Mouse (Mus musculus): Measurements from ENCODE around the gene Yjefn3.
A peak's percentile ranks its signal among the peaks of the same experiment; 100 is the strongest.
"Not testable (repeated sequence)": the region's sequence is repeated elsewhere in the genome, so short reads cannot be mapped to it uniquely, and the experiment has no call there.

Gene Yjefn3

GRCm38 (mm10) chr8:69902163-69903062 lies at the start of gene Yjefn3, which contains the start of the genes Tssk6 and Ndufa13:
Gene Yjefn3, minus strand, starts transcription at chr8:69902712.
Gene Tssk6, plus strand, starts transcription at chr8:69902184.
Gene Ndufa13, minus strand, starts transcription at chr8:69902558.
- DNase-seq = no peak

DNA sequence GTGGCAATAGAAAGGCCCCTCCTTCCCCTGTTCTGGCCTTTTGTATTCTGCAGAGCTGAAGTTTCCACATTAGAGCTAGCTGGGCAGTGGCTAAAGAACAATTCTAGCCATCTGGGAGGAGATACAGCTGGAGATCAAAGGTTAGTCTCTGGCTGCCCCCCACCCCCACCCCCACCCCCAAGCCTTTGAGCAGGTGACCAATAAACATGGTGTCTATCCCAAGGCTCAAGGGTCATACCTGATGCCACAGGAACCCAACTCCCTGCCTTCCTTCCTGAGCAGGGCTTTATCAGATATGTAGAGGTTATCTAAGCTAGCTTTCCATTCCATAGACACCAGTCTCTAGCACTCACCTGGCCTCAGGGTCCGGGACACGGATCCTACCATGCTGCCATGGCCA lies 47.8 kb upstream of the Yjefn3 start:
- no peak for DNase-seq

- DNase-seq = not testable (repeated sequence)
Measured at GRCm38 (mm10) chr8:69942495-69942894, 40.0 kb upstream of the Yjefn3 start.

DNA sequence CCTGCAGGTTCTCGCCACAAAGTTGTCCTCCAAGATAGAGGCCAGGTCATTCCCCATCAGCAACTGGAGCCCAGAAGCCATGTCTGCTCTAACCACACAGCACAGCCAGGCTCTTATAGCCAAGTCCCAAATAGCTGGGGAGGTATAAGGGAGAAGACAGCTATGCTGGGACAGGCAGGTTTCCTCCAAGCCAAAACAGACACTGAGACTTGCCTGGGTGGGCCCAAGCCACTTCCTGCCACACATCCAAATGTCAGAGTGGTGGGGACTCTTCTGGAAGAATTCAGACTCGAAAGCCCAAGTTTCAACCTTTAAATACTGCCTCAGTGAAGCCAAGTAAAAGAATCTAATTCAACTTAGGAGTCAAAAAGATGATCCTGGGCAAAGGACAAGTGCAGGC lies 37.9 kb upstream of the Yjefn3 start:
- no peak for DNase-seq

DNA sequence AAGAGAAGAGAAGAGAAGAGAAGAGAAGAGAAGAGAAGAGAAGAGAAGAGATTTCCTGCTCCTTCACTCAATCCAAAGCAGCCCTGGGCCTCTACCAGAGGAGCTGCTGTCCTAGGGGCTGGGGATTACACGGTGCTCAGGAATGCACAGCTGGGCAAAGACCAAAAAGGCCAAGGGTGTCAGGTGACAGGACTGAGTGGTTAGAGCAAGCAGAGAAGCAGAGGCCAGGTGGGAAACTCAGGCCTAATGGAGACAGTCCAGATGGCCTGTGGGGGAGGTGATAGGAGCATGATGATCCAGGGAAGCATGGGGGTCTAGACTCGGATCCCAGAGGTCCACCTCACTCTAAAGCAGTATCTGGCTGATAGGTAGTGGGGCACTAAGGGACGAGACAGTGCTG lies 37.1 kb upstream of the Yjefn3 start:
- no peak for DNase-seq

DNA sequence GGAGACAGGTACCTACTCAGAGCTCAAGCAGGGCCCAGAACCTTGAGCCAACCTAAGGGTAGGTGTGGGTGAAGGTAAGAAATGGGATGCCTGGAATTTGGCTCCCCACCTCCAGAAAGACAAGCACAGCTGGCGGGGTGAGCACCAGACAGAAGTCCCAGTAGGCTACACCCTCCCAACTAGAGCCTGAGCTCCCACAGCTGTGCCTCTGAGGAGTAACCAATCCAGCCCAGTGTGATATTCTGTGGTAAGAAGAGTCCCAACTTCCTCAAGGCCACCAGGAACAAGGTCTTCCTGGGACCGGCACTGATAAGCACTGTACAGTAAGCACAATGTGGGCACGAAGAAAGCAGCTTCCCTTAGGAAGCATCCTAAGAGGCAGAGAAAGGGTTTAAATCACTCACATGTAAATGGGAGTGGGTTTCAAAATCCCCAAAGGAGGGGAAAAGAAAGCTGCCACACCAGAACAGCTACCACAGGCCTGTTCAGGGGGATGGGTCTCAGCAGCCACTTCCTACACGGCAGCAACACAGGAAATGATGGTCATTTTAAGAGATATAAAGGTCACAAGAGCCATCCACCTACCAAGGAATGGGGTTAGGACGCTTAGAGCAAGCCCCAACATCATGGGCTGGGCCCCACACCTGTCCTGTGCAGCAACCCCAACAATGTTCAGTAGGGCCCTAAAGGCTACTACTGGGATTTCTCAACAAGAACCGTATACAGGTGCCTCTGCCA lies 35.9 kb upstream of the Yjefn3 start:
- DNase-seq = no peak

- DNase-seq = no peak
Measured at GRCm38 (mm10) chr8:69937466-69937865, 35.0 kb upstream of the Yjefn3 start.

GRCm38 (mm10) chr8:69936050-69936794 lies 33.7 kb upstream of the Yjefn3 start:
- DNase-seq = no peak

- DNase-seq = no peak
Measured at GRCm38 (mm10) chr8:69935431-69935830, 32.9 kb upstream of the Yjefn3 start.

DNA sequence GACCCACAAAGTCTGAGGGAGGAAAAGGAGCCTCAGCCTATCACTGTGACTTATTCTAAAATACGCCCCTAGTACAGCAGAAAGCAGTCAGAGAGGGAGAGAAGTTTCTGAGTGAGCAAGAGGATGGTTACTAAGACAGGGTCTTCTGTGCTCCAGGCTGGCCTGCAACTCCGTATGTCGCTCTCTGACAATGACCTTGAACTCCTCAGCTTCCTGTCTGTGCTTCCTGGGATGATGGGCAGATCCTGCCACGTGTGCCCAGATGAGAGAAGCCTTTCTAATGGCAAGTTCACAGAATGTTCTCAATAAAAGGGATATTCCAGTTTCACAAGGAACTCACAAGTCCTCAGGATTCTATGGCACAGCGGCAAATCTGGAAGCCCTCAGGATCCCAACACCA lies 32.1 kb upstream of the Yjefn3 start:
- no peak for DNase-seq

GRCm38 (mm10) chr8:69933811-69934210 lies 31.3 kb upstream of the Yjefn3 start:
- DNase-seq = no peak

DNA sequence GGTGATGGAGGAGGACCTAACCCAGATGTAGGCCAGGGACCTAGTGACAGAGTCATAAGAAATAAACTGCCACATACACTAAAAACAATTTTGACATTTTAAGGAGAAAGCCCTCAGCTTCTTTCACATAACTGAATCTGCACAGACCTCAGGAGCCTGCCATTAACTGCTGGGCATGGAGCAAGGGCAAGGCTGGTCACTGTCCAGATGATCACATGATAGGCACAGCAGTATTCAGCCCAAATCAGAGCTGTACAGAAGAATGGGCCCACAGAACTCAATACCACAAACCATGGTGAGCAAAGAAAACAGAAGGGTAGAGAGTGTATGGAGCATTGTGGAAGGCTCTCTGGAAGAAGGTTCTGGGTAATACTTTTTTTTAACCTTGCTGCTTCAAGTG lies 24.4 kb upstream of the Yjefn3 start:
- DNase-seq = no peak

DNA sequence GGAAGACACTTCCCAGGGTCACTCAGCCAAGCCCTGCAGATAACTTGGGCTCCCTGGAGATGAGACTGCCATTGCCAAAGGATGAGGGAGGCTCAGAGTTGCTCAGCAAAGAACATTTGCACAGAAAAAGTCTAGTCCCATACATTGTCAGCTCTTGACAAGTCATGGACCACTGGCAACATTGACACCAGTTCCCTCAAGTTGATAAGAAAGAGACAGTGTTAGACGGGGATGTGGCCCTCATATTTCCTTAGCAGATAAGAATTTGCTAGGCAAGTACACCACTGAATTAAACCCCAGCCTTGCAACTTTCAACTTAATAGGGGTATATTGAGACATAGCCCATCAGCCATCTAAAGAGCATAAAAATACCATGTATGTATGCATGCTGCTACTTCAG lies 21.5 kb upstream of the Yjefn3 start:
- DNase-seq = no peak

DNA sequence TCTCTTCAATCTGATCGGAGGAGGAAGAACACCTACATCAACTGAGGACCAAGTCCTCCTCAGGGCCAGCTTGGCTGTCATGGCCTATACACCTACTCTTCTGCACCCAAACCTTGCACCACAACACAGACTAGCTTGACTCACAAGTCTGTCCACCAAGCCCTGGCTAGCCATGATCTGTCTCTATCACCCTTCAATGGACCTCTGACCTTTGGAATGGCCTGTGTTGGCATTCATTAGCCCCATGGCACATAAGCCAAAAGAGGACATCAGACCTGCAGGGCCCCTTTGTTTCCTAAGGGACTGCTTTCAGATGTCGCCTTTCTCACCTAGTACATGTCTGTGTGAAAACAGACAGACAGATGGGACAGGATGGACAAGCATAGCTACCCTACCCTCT lies 18.6 kb upstream of the Yjefn3 start:
- DNase-seq = no peak

DNA sequence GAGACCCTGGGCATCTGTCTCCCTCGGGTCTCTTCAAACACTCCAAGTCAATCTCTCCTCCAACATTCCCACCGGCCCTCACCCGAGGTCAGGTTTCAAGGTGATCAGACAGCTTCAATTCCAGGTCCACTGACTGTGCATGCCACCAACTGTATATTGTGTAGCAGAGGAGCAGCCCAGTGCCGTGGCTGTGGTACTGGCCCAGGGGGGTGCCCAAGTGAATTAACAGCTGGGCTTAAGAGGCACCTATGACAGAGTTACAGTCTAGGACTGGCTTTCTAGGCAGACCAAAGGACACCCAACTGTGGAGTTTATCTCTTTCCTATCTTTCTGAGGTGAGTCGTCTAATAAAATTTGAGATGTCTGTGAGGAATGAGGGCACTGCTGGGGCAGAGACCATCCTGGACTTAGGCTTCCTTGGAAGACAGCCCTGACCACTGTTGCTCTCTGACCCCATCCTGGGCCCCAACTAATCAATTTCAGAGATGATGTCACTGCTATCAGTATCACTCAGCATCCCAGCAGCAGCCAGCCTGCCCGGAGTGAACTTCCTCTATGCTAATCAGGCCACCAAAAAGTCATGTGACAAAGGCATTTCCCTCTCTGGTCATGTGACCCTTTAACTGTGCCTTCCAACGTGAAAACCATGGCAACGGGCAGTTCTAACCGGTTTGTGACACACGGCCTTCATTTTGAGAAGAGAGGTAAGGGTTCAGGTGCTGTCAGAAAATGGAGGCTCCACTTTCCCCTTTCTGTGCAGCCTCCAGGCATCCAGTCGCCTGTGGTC lies 17.6 kb upstream of the Yjefn3 start:
- no peak for DNase-seq

- DNase-seq = peak; percentile 64
Measured at GRCm38 (mm10) chr8:69919010-69919409, 16.5 kb upstream of the Yjefn3 start.

- no peak for DNase-seq
Measured at GRCm38 (mm10) chr8:69918506-69918905, 16.0 kb upstream of the Yjefn3 start.

DNA sequence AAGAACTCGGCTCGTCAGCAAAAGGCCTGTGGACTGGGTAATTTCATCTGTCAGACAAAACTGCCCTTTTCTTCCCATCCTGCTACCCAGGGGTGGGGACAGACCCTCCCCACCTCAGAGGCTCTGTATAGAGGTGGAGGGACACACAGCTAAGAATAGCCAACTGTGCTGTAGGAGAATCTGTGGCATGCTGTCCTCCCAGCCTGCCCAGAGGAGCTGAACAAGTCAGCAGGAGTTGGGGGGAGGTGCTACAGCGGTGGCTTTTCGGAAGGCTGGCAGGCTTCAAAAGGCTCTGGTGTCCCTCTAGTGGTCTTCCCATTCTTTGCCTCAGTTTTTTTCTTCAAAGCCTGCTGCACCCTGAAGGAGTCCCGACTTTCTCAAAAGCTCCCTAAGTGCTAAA lies 13.2 kb upstream of the Yjefn3 start:
- DNase-seq = peak; percentile 34

GRCm38 (mm10) chr8:69914526-69914925 lies 12.0 kb upstream of the Yjefn3 start:
- no peak for DNase-seq

GRCm38 (mm10) chr8:69912478-69913074 lies 10.1 kb upstream of the Yjefn3 start:
- DNase-seq = no peak

GRCm38 (mm10) chr8:69911917-69912316 lies 9.4 kb upstream of the Yjefn3 start:
- DNase-seq = no peak

DNA sequence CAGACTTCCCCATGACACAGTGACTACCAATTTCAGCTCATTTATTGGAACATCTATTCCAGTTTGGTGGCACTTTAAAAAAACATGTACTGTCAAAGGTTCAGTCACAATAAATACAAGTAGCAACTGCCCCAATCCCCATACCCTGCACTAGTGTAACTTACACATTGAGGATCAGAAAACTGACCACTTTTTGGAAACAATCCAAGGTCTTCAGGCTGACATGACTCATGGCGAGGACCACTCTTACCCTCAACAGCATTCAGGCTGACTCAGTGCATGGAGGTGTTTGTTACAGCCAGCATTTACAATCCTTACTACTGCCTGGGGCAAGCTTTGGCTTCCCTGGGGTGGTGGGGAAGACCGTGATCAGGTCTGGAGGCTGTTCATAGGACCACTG lies 4.6 kb upstream of the Yjefn3 start:
- DNase-seq = no peak

Data from right cerebral cortex, postnatal 25 days (tissue).